Mouse (Mus musculus) adipose tissue, adult 10 weeks (tissue): ENCODE results near the gene Tnpo3. TPM values are rescaled to one million over a fixed set of nuclear protein-coding genes. Genes with fewer than 3 reads are reported as not detected.

Experiments
- polyA plus RNA-seq: library from polyadenylated mRNA; stranded (reverse); fragments of 350-450 nt; fragmentation: Illumina TruSeq; extraction: RNeasy Lipid Tissue Mini Kit (QIAGEN cat#74804); gene quantifications from one replicate; pipeline ENCODE4 v1.2.3, GENCODE M21; 2014; ENCODE audit warnings: low read depth, low replicate concordance

The Tnpo3 gene
- polyA plus RNA-seq: 45.9 TPM

DNA sequence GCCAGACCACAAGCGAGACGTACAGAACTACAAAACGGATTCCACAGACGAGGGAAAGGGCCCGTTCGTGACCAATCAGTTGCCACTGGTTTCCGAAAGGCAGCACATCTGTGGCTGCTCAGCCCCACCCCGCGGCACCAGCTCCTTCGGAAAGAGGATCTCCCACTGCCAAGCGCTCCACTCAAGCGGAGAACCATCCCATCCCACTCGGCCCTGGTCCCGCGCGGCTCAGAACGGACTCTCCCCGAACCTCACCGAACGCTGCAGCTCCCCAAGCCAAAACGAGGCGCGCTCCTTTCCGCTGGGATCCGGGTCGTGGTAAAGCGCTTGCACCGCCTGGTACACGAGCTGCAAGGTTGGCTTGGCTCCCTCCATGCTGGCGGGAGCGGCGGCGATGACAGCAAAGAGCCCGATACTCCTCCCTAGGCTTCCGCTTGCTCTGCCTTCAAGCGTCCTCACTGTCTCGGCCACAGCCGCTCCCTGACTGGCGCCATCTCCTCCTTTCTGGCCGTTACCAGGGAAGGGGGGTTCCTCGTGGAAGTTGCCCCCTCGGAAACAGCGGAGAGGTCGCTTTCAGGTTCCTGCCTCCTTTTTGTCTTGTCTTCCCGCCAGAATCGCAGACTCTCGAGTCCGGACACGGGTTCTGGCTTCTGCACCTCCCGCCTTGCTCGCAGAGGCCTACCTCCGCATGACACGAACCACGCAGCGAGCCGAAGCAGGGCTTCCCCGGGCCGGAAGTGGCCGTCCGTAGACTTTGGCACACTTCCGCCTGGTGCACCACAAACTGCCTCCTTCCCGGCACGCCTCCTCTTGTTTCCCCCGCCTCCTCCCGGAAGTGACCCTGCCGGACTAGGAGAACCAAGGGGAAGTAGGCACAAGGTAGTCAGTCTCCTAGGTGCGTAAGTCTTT is at the start of gene Tnpo3:
TSS of gene Tnpo3 (minus strand) at position 777 of the 909 bp plus-strand sequence.

DNA sequence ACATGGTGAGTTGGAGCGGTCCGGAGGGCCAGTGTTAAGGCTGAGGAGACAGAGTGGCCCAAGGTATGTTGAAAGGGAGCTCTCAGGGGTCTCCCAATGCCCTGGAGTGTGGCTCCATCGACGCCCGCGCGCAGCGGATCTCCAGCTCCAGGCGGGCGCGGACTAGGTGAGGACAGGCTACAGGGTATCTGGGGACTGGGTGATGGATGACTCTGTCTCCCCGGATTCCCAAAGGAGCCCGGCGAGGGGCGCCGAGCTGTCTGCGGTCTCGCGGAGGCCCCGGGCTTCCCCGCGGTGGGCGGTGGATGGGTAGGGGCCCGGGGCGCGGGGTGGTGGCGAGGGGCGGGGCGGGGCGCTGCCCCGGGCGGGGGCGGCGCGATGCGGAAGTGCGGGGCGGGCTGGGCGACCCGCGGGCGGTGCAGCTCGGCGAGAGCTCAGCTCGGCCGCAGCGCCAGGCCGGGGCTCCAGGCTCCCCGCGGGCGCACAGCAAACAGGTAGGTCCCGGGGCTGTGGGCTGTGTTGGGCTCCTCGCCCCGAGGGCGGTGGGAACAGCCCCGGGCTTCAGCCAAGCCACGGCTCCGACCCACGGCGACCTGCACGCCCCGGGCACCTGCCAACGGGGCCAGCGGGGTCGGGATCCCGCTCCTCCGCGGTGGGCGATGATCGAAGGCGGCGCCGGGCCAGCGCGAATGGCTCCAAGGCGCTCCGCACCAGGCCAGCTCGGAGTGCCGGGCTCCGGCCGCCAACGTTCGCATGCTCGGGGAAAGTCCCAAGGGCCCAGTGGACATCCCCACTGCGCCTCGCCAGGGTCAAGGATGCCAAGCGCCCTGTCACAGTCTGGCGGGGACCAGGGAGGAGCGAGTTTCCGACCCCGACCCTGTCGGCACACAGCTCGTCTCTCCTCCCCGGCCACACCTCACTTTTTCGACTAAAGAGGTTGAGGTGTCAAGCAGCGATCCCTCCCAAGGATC is 83.1 kb downstream of the Tnpo3 start, which contains the start of gene Irf5:
TSS of gene Irf5 (plus strand) at position 345 of the 971 bp plus-strand sequence.

GRCm38 (mm10) chr6:29507447-29508309 is 102.0 kb downstream of the Tnpo3 start, which contains the start of gene Kcp:
Gene Kcp (minus strand): TSS chr6:29507952.

Other genes with a start within 250 kb of the Tnpo3 start
- not detected for gene Opn1sw, start 221.4 kb downstream of the Tnpo3 start, polyA plus RNA-seq
- 37.0 TPM for gene Ccdc136, start 213.6 kb downstream of the Tnpo3 start, polyA plus RNA-seq
- gene Flnc, start 176.6 kb downstream of the Tnpo3 start, polyA plus RNA-seq: 4.9 TPM
- gene Atp6v1f, start 142.2 kb downstream of the Tnpo3 start, polyA plus RNA-seq: 195 TPM
- gene Atp6v1fnb, start 138.4 kb downstream of the Tnpo3 start, polyA plus RNA-seq: 0.72 TPM
- gene Kcp, start 101.9 kb downstream of the Tnpo3 start, polyA plus RNA-seq: 4.2 TPM
- gene Irf5, start 83.3 kb downstream of the Tnpo3 start, polyA plus RNA-seq: 11.7 TPM
- 6.6 TPM for gene Tspan33, start 84.3 kb upstream of the Tnpo3 start, polyA plus RNA-seq
- 29.3 TPM for gene Smo, start 125.6 kb upstream of the Tnpo3 start, polyA plus RNA-seq
- gene Ahcyl2, start 158.1 kb upstream of the Tnpo3 start, polyA plus RNA-seq: 57.4 TPM